Mouse (Mus musculus) forelimb bud, embryonic 11.5 days (tissue): ENCODE results near the gene Usp33.
"Not testable (repeated sequence)": the region's sequence is repeated elsewhere in the genome, so short reads cannot be mapped to it uniquely, and the experiment has no call there.

Experiments
- DNase-seq: peaks from one replicate; pipeline ENCODE4 v3.0.0-alpha.2; 2012; ENCODE audit warnings: low read depth, low spot score

The Usp33 gene

GRCm38 (mm10) chr3:152345732-152346632, at the start of gene Usp33:
Usp33 (plus strand) TSS chr3:152346478.
- peak; percentile 86 for DNase-seq

- no peak for DNase-seq
Measured at GRCm38 (mm10) chr3:152300376-152301337, 45.6 kb upstream of the Usp33 start.

- no peak for DNase-seq
Measured at GRCm38 (mm10) chr3:152302991-152303390, 43.3 kb upstream of the Usp33 start.

GRCm38 (mm10) chr3:152304093-152304815, 42.0 kb upstream of the Usp33 start:
- DNase-seq, result no peak

GRCm38 (mm10) chr3:152305080-152305479, 41.2 kb upstream of the Usp33 start:
- DNase-seq, result no peak

- no peak for DNase-seq
Measured at GRCm38 (mm10) chr3:152305971-152306370, 40.3 kb upstream of the Usp33 start.

- no peak for DNase-seq
Measured at GRCm38 (mm10) chr3:152308485-152309249, 37.6 kb upstream of the Usp33 start.

- no peak for DNase-seq
Measured at GRCm38 (mm10) chr3:152309250-152309645, 37.0 kb upstream of the Usp33 start.

GRCm38 (mm10) chr3:152314666-152315065, 31.6 kb upstream of the Usp33 start:
- not testable (repeated sequence) for DNase-seq

- peak; percentile 83 for DNase-seq
Measured at GRCm38 (mm10) chr3:152315613-152316012, 30.7 kb upstream of the Usp33 start.

- DNase-seq, result not testable (repeated sequence)
Measured at GRCm38 (mm10) chr3:152316447-152317173, 29.7 kb upstream of the Usp33 start.

- no peak for DNase-seq
Measured at GRCm38 (mm10) chr3:152320972-152321645, 25.2 kb upstream of the Usp33 start.

GRCm38 (mm10) chr3:152321765-152322547, 24.3 kb upstream of the Usp33 start:
- DNase-seq, result no peak

GRCm38 (mm10) chr3:152332104-152332503, 14.2 kb upstream of the Usp33 start:
- no peak for DNase-seq

GRCm38 (mm10) chr3:152332545-152333300, 13.6 kb upstream of the Usp33 start:
- no peak for DNase-seq

- no peak for DNase-seq
Measured at GRCm38 (mm10) chr3:152333641-152334040, 12.6 kb upstream of the Usp33 start.

GRCm38 (mm10) chr3:152336085-152336484, 10.2 kb upstream of the Usp33 start:
- DNase-seq, result no peak
